Mouse (Mus musculus): ENCODE data around the gene Carm1.

DNA sequence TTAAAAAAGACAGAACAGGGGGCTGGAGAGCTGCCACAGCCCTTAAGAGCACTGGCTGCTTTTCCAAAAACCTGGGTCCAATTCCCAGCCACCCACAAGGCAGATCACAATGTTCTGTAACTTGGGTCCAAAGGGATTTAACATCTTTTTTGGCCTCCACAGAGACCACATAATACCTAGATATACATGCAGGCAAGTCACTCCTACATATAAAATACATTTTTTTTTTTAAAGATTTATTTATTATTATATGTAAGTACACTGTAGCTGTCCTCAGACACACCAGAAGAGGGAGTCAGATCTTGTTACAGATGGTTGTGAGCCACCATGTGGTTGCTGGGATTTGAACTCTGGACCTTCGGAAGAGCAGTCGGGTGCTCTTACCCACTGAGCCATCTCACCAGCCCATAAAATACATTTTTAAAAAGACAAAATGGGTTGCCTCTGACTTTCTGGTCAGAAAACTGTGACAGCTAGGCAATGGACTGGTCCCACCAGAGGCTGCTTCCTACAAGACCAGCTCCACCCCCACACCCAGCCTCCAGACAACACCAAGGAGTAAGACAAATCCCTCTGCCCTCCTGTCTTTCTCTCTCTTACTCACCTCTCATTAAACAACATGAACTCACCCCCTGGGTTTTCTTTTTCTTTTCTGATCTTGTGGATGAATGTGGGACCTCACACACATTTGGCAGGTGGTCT, 19.4 kb upstream of the Carm1 start:
- TF ChIP-seq RCOR1 (conservative IDR thresholded peaks at IDR 0.05; ENCODE audit: low read depth, low read length) (no peak), CTCF (conservative IDR thresholded peaks at IDR 0.05 in 1 of 2, IDR thresholded peaks at IDR 0.05 in 1 of 2; ENCODE audit: low read depth in 2 of 2, low read length in 2 of 2) (no peak)
